Mouse (Mus musculus): ENCODE results near the gene E430018J23Rik. TPM values are rescaled to one million over a fixed set of nuclear protein-coding genes. Genes with fewer than 3 reads are reported as not detected.

Gene E430018J23Rik
- polyA plus RNA-seq (2015; fragmentation: Nextera tagmentation; extraction: Ambion mirVana), result 3.7 and 4.6 TPM in 2 replicates

DNA sequence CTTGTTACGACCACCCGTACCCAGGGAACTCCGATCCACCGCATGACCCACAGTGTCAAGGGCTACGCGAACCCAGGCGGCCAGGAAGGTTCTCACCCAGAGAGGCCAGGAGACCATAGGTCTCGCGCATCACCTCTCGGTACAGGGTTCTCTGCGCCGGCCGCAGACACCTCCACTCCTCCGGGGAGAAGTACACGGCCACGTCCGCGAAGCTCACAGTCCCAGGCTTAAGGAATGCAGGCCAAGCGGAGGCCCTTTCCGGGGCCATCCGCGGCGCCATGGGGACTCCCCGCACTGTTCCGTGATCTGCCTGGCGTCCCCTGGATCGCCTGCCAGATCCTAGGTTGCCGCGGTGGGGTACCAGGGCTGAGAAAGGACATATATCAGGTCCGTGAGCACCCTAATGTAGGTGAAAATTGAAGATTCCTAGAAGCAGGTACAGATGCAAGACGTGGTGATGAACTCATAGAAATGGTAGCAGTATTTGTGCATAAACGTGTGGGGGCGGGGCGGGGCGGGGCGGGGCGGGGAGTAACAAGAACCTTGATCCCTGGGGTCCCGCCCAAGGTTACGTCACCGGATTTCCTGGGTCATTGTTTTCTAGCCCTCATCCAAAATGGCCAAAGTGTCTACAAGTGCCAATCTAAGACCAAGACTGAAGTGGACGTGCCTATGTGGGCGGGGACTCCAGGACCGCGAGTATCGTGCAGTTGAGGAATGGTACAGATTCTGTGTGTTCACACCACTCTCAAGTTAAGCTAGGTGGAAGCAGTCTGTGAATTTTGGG, at the start of gene E430018J23Rik:
E430018J23Rik (minus strand) TSS at position 473 of the 787 bp plus-strand sequence.
- Histone ChIP-seq H3K4me2 (replicated peaks; ENCODE audit: low read depth, low read length) (peak within 1 kb of the TSS; percentile 85), H3K27ac (ENCODE audit: low read length) (peak within 1 kb of the TSS; percentile 89), H3K4me3 (ENCODE audit: low read depth, low read length) (peak within 1 kb of the TSS; percentile 58), H3K9ac (replicated peaks; ENCODE audit: low read depth) (peak within 1 kb of the TSS; percentile 90), H3K4me1 (ENCODE audit: insufficient read depth, low read depth, low read length) (peaks cover 8% of the 10 kb centered on the region; the same call in 1 of the 2 replicates), H3K27me3 (replicated peaks; ENCODE audit: insufficient read depth, low read length) (no peaks in the 10 kb centered on the region), H3K36me3 (ENCODE audit: insufficient read depth, low read length) (no peaks in the 10 kb centered on the region), H3K9me3 (ENCODE audit: low read length) (no peaks in the 10 kb centered on the region)
- under 1% methylated on average over 45 of the region's 45 CpGs for WGBS
- peak; percentile 98 for DNase-seq (ENCODE audit: low spot score)
- peak; percentile 98 for ATAC-seq
- TF ChIP-seq EP300 (IDR thresholded peaks at IDR 0.05) (no peak), CTCF (IDR thresholded peaks at IDR 0.05) (no peak)

DNA sequence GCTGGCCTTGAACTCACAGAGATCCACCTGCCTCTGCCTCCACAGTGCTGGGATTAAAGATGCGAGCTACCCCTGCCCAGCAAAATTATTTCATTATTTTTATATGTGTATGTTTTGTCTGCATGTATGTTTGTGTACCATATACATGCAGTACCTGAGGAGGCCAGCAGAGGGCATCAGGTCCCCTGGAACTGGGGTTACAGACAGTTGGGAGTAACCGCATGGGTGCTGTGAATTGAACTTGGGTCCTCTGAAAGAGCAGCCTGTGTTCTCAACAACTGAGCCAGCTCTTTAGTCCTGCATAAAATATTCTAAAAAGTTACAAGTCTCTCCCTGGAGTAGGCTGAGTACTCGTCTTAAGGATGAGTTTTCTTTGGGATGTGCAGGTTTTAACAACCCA, 44.3 kb upstream of the E430018J23Rik start:
- H3K4me3 ChIP-seq (ENCODE audit: low read depth, low read length), result no peak overlapping the region
- 0 out of 2 replicates have a peak, but pooled peaks cover 4% of the 10 kb centered on the region for H3K36me3 ChIP-seq (ENCODE audit: insufficient read depth, low read length)
- H3K4me2 ChIP-seq (replicated peaks; ENCODE audit: low read depth, low read length), result no peak overlapping the region
- WGBS, result 77% methylated on average over 3 of the region's 3 CpGs
- peak; percentile 57 for TF ChIP-seq CTCF (IDR thresholded peaks at IDR 0.05)
- TF ChIP-seq EP300 (IDR thresholded peaks at IDR 0.05), result no peak
- no peak overlapping the region for H3K9ac ChIP-seq (replicated peaks; ENCODE audit: low read depth)
- no peak for DNase-seq (ENCODE audit: low spot score)
- no peak overlapping the region for H3K27ac ChIP-seq (ENCODE audit: low read length)
- no peaks in the 10 kb centered on the region for H3K9me3 ChIP-seq (ENCODE audit: low read length)
- no peak for ATAC-seq
- H3K4me1 ChIP-seq (ENCODE audit: insufficient read depth, low read depth, low read length), result no peaks in the 10 kb centered on the region
- no peaks in the 10 kb centered on the region for H3K27me3 ChIP-seq (replicated peaks; ENCODE audit: insufficient read depth, low read length)

DNA sequence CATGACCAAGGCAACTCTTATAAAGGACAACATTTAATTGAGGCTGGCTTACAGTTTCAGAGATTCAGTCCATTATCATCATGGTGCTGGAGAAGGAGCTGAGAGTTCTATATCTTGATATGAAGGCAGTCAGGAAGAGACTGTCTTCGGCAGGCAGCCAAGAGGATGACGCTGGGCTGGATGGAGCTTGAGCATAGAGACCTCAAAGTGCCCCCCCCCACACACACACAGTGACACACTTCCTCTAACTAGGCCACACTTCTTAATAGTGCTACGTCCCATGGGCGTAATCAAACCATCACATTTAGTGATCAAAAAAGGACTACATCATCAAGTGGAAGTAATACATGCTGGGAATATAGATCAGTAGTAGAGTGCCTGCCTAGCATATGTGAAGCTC, 41.8 kb upstream of the E430018J23Rik start:
- Histone ChIP-seq H3K4me1 (ENCODE audit: insufficient read depth, low read depth, low read length) (no peaks in the 10 kb centered on the region), H3K36me3 (ENCODE audit: insufficient read depth, low read length) (no peaks in the 10 kb centered on the region), H3K9me3 (ENCODE audit: low read length) (no peaks in the 10 kb centered on the region), H3K27ac (ENCODE audit: low read length) (no peak overlapping the region), H3K9ac (replicated peaks; ENCODE audit: low read depth) (no peak overlapping the region), H3K27me3 (replicated peaks; ENCODE audit: insufficient read depth, low read length) (no peaks in the 10 kb centered on the region), H3K4me3 (ENCODE audit: low read depth, low read length) (no peak overlapping the region), H3K4me2 (replicated peaks; ENCODE audit: low read depth, low read length) (no peak overlapping the region)
- DNase-seq (ENCODE audit: low spot score) (no peak), ATAC-seq (no peak)
- no peak for TF ChIP-seq EP300 (IDR thresholded peaks at IDR 0.05)
- no peak for TF ChIP-seq CTCF (IDR thresholded peaks at IDR 0.05)
- 86% methylated on average over 4 of the region's 4 CpGs for WGBS

DNA sequence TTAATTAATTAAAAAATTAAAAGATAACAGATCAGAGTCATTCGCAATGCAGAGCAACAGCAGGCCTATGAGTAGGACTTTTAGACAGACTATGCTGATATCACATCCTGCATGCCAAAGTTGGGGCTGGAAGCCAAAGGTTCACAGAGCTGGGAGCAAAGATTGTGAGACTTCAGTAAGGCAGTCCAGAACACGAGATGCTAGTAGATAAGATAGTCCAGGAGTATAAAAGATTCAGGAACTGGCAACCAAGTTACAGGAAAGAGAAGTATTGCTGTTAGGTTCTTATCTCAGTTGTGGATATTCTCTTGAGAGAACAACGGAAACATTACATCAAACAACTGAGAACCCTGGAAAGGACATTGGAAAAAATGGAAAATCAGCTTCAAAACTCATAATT, 32.9 kb upstream of the E430018J23Rik start:
- no peaks in the 10 kb centered on the region for H3K36me3 ChIP-seq (ENCODE audit: insufficient read depth, low read length)
- 54% methylated on average over 3 of the region's 3 CpGs for WGBS
- no peaks in the 10 kb centered on the region; the same call in 1 of the 2 replicates for H3K4me1 ChIP-seq (ENCODE audit: insufficient read depth, low read depth, low read length)
- ATAC-seq (no peak), DNase-seq (ENCODE audit: low spot score) (peak; percentile 15)
- H3K27me3 ChIP-seq (replicated peaks; ENCODE audit: insufficient read depth, low read length), result 0 out of 2 replicates have a peak, but pooled peaks cover 3% of the 10 kb centered on the region
- H3K4me3 ChIP-seq (ENCODE audit: low read depth, low read length), result no peak overlapping the region
- no peak overlapping the region for H3K9ac ChIP-seq (replicated peaks; ENCODE audit: low read depth)
- H3K4me2 ChIP-seq (replicated peaks; ENCODE audit: low read depth, low read length), result no peak overlapping the region
- H3K27ac ChIP-seq (ENCODE audit: low read length), result no peak overlapping the region
- TF ChIP-seq CTCF (IDR thresholded peaks at IDR 0.05), result no peak
- peak; percentile 45; the same call in 1 of the 2 replicates for TF ChIP-seq EP300 (IDR thresholded peaks at IDR 0.05)
- no peaks in the 10 kb centered on the region for H3K9me3 ChIP-seq (ENCODE audit: low read length)

DNA sequence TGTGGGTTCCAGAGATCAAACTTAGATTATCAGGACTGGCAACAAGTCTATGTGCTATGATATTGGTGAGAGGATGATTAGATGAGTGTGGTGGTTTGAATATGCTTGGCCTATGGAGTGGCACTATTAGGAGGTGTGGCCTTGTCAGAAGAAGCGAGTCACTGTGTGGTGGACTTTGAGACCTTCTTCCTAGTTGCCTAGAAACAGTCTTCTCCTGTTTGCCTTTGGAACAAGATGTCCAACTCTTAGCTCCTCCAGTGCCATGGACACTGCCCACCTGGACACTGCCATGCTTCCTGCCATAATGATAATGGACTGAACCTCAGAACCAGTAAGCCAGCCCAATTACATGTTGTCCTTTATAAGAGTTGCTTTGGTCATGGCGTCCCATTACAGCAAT, 32.5 kb upstream of the E430018J23Rik start:
- DNase-seq (ENCODE audit: low spot score) (no peak), ATAC-seq (no peak)
- Histone ChIP-seq H3K4me1 (ENCODE audit: insufficient read depth, low read depth, low read length) (peaks cover 4% of the 10 kb centered on the region; the same call in 1 of the 2 replicates), H3K9me3 (ENCODE audit: low read length) (no peaks in the 10 kb centered on the region), H3K27ac (ENCODE audit: low read length) (no peak overlapping the region), H3K4me3 (ENCODE audit: low read depth, low read length) (no peak overlapping the region), H3K9ac (replicated peaks; ENCODE audit: low read depth) (no peak overlapping the region), H3K4me2 (replicated peaks; ENCODE audit: low read depth, low read length) (no peak overlapping the region), H3K27me3 (replicated peaks; ENCODE audit: insufficient read depth, low read length) (0 out of 2 replicates have a peak, but pooled peaks cover 3% of the 10 kb centered on the region), H3K36me3 (ENCODE audit: insufficient read depth, low read length) (no peaks in the 10 kb centered on the region)
- no peak for TF ChIP-seq EP300 (IDR thresholded peaks at IDR 0.05)
- WGBS, result 79% methylated on average over 2 of the region's 2 CpGs

DNA sequence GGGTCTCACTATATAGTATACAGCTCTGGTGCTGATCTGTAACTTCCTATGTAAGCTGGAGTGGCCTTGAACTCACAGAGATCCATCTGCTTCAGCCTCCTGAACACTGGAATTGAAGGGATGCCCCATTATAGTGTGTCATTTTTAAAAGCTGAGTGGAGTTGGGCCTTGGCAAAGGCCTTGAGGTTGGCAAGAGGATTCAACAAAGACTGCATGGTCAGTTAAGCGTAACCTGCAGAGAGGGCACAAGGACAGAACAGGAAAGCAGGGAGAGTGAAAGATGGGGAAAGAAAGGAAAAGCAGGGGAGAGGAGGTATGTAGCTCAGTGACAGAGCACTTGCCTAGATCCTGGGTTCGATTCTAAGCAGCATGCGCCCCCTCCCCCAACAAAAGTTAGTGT, 31.9 kb upstream of the E430018J23Rik start:
- Histone ChIP-seq H3K4me2 (replicated peaks; ENCODE audit: low read depth, low read length) (no peak overlapping the region), H3K4me3 (ENCODE audit: low read depth, low read length) (no peak overlapping the region), H3K9ac (replicated peaks; ENCODE audit: low read depth) (no peak overlapping the region), H3K9me3 (ENCODE audit: low read length) (no peaks in the 10 kb centered on the region), H3K36me3 (ENCODE audit: insufficient read depth, low read length) (no peaks in the 10 kb centered on the region), H3K27me3 (replicated peaks; ENCODE audit: insufficient read depth, low read length) (0 out of 2 replicates have a peak, but pooled peaks cover 3% of the 10 kb centered on the region), H3K27ac (ENCODE audit: low read length) (no peak overlapping the region), H3K4me1 (ENCODE audit: insufficient read depth, low read depth, low read length) (peaks cover 4% of the 10 kb centered on the region; the same call in 1 of the 2 replicates)
- WGBS, result 78% methylated on average over 3 of the region's 3 CpGs
- TF ChIP-seq EP300 (IDR thresholded peaks at IDR 0.05) (no peak), CTCF (IDR thresholded peaks at IDR 0.05) (no peak)
- DNase-seq (ENCODE audit: low spot score) (no peak), ATAC-seq (no peak)

Measured in lung, postnatal 0 days (tissue).